Mouse (Mus musculus): Measurements from ENCODE around the gene Wdr41. TPM values are rescaled to one million over a fixed set of nuclear protein-coding genes. Genes with fewer than 3 reads are reported as not detected.

Gene Wdr41
- polyA plus RNA-seq (2012; rRNA removed) = 5.8 and 6.5 TPM in 2 replicates

GRCm38 (mm10) chr13:94976219-94977186 lies at the start of gene Wdr41:
TSS of gene Wdr41 (plus strand) at chr13:94976344.
- WGBS = under 1% methylated on average over 68 of the region's 68 CpGs
- peak within 1 kb of the TSS; percentile 91 for H3K4me3 ChIP-seq (ENCODE audit: extremely low read depth, insufficient read depth, insufficient read length)
- TF ChIP-seq POLR2A (IDR thresholded peaks at IDR 0.05; ENCODE audit: low read depth, low read length) = no peak
- TF ChIP-seq CTCF (IDR thresholded peaks at IDR 0.05; ENCODE audit: extremely low read depth, insufficient read depth, insufficient read length, insufficient replicate concordance) = peak; percentile 97
- peak within 1 kb of the TSS; percentile 99 for H3K27ac ChIP-seq (ENCODE audit: insufficient read depth, low read length)
- H3K36me3 ChIP-seq (ENCODE audit: control insufficient read depth, insufficient read depth, low read length) = peaks cover 5% of the 10 kb centered on the region; the same call in 1 of the 2 replicates
- H3K4me1 ChIP-seq (ENCODE audit: control insufficient read depth, insufficient read depth, insufficient read length) = no peaks in the 10 kb centered on the region
- H3K27me3 ChIP-seq (ENCODE audit: control insufficient read depth, insufficient read depth, low read length) = no peaks in the 10 kb centered on the region
- DNase-seq (ENCODE audit: low read depth in 1 of 2, low spot score in 2 of 2) = peak; percentile 85 to 87

GRCm38 (mm10) chr13:94928086-94928485 lies 48.1 kb upstream of the Wdr41 start:
- DNase-seq (ENCODE audit: low read depth in 1 of 2, low spot score in 2 of 2) = no peak
- TF ChIP-seq CTCF (IDR thresholded peaks at IDR 0.05; ENCODE audit: extremely low read depth, insufficient read depth, insufficient read length, insufficient replicate concordance) (no peak), POLR2A (IDR thresholded peaks at IDR 0.05; ENCODE audit: low read depth, low read length) (no peak)
- H3K27ac ChIP-seq (ENCODE audit: insufficient read depth, low read length) = no peak overlapping the region
- H3K36me3 ChIP-seq (ENCODE audit: control insufficient read depth, insufficient read depth, low read length) = no peaks in the 10 kb centered on the region
- no peaks in the 10 kb centered on the region for H3K27me3 ChIP-seq (ENCODE audit: control insufficient read depth, insufficient read depth, low read length)
- H3K4me1 ChIP-seq (ENCODE audit: control insufficient read depth, insufficient read depth, insufficient read length) = no peaks in the 10 kb centered on the region
- no peak overlapping the region for H3K4me3 ChIP-seq (ENCODE audit: extremely low read depth, insufficient read depth, insufficient read length)
- 53% methylated on average over 3 of the region's 3 CpGs for WGBS

DNA sequence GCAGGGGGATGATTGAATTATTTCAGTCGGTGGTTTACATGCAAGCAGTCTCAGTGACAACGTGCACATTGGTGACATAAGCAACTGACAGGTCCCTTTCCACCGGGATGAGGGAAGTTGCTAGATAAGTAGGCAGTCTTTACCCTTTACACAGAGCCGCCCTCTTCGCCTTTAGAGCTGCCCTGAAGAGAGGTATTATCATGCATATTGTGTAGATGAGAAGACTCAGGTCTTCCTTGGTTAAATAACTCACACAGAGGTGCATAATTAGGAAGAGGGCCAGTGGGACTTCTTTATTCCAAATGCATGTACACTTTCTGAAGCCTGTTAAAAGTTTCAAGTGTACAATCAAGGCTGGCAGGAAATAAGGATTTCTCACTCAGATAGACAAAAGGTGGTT lies 37.7 kb upstream of the Wdr41 start:
- Histone ChIP-seq H3K27me3 (ENCODE audit: control insufficient read depth, insufficient read depth, low read length) (no peaks in the 10 kb centered on the region), H3K4me3 (ENCODE audit: extremely low read depth, insufficient read depth, insufficient read length) (no peak overlapping the region), H3K4me1 (ENCODE audit: control insufficient read depth, insufficient read depth, insufficient read length) (no peaks in the 10 kb centered on the region), H3K36me3 (ENCODE audit: control insufficient read depth, insufficient read depth, low read length) (no peaks in the 10 kb centered on the region), H3K27ac (ENCODE audit: insufficient read depth, low read length) (no peak overlapping the region)
- 62% methylated on average over 5 of the region's 5 CpGs for WGBS
- TF ChIP-seq CTCF (IDR thresholded peaks at IDR 0.05; ENCODE audit: extremely low read depth, insufficient read depth, insufficient read length, insufficient replicate concordance) (no peak), POLR2A (IDR thresholded peaks at IDR 0.05; ENCODE audit: low read depth, low read length) (no peak)
- no peak for DNase-seq (ENCODE audit: low read depth in 1 of 2, low spot score in 2 of 2)

DNA sequence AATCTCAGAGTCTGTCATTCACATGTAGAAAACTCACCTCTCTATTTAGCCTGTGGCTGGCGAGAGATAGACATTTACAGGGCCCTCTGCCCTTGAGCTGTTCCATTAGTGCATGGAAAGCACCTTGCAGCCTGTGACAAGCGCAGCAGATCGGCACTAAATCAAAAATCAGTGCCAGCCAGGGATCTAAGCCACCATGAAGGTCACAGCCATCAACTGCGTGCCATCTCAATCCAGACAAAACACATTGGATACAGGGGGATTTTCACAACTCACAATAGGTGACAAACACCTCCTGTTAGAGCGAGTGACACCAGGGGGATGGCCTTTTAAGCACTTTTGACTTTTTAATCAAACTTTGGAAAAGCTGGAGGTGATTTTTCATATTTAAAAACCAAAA lies 36.0 kb upstream of the Wdr41 start:
- 86% methylated on average over 5 of the region's 5 CpGs for WGBS
- Histone ChIP-seq H3K27me3 (ENCODE audit: control insufficient read depth, insufficient read depth, low read length) (no peaks in the 10 kb centered on the region), H3K27ac (ENCODE audit: insufficient read depth, low read length) (no peak overlapping the region), H3K4me1 (ENCODE audit: control insufficient read depth, insufficient read depth, insufficient read length) (no peaks in the 10 kb centered on the region), H3K4me3 (ENCODE audit: extremely low read depth, insufficient read depth, insufficient read length) (no peak overlapping the region), H3K36me3 (ENCODE audit: control insufficient read depth, insufficient read depth, low read length) (no peaks in the 10 kb centered on the region)
- no peak for DNase-seq (ENCODE audit: low read depth in 1 of 2, low spot score in 2 of 2)
- TF ChIP-seq CTCF (IDR thresholded peaks at IDR 0.05; ENCODE audit: extremely low read depth, insufficient read depth, insufficient read length, insufficient replicate concordance) = no peak
- no peak for TF ChIP-seq POLR2A (IDR thresholded peaks at IDR 0.05; ENCODE audit: low read depth, low read length)

- H3K27ac ChIP-seq (ENCODE audit: insufficient read depth, low read length) = no peak overlapping the region
- TF ChIP-seq CTCF (IDR thresholded peaks at IDR 0.05; ENCODE audit: extremely low read depth, insufficient read depth, insufficient read length, insufficient replicate concordance) = no peak
- TF ChIP-seq POLR2A (IDR thresholded peaks at IDR 0.05; ENCODE audit: low read depth, low read length) = no peak
- no peaks in the 10 kb centered on the region for H3K36me3 ChIP-seq (ENCODE audit: control insufficient read depth, insufficient read depth, low read length)
- WGBS = 15% methylated on average over 4 of the region's 4 CpGs
- DNase-seq (ENCODE audit: low read depth in 1 of 2, low spot score in 2 of 2) = peak; percentile 1 to 25
- H3K4me1 ChIP-seq (ENCODE audit: control insufficient read depth, insufficient read depth, insufficient read length) = no peaks in the 10 kb centered on the region
- H3K4me3 ChIP-seq (ENCODE audit: extremely low read depth, insufficient read depth, insufficient read length) = no peak overlapping the region
- H3K27me3 ChIP-seq (ENCODE audit: control insufficient read depth, insufficient read depth, low read length) = no peaks in the 10 kb centered on the region
Observed at GRCm38 (mm10) chr13:94941230-94941629, 34.9 kb upstream of the Wdr41 start.

DNA sequence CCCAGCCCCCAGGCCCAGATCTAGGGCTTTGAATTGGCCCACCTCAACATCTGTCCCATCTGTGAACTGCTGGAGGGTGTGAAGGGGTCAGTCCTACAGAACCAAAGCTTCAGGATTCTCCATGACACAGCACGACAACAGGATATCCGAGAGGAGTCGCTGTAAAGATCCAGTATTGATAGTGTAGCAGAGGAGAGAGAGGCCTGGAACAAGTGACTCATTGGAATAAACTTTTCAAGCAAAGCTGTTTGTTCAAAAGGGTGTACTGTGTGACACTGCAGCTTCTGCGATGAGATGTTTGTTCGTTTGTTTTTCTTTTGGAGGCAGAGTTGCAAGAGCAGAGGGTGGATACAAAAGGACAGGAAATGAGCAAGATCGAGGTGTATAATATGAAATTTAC lies 20.2 kb upstream of the Wdr41 start:
- no peak for DNase-seq (ENCODE audit: low read depth in 1 of 2, low spot score in 2 of 2)
- Histone ChIP-seq H3K4me1 (ENCODE audit: control insufficient read depth, insufficient read depth, insufficient read length) (no peaks in the 10 kb centered on the region), H3K36me3 (ENCODE audit: control insufficient read depth, insufficient read depth, low read length) (no peaks in the 10 kb centered on the region), H3K27ac (ENCODE audit: insufficient read depth, low read length) (no peak overlapping the region), H3K27me3 (ENCODE audit: control insufficient read depth, insufficient read depth, low read length) (no peaks in the 10 kb centered on the region), H3K4me3 (ENCODE audit: extremely low read depth, insufficient read depth, insufficient read length) (no peak overlapping the region)
- TF ChIP-seq POLR2A (IDR thresholded peaks at IDR 0.05; ENCODE audit: low read depth, low read length) = no peak
- TF ChIP-seq CTCF (IDR thresholded peaks at IDR 0.05; ENCODE audit: extremely low read depth, insufficient read depth, insufficient read length, insufficient replicate concordance) = no peak
- 62% methylated on average over 6 of the region's 6 CpGs for WGBS

DNA sequence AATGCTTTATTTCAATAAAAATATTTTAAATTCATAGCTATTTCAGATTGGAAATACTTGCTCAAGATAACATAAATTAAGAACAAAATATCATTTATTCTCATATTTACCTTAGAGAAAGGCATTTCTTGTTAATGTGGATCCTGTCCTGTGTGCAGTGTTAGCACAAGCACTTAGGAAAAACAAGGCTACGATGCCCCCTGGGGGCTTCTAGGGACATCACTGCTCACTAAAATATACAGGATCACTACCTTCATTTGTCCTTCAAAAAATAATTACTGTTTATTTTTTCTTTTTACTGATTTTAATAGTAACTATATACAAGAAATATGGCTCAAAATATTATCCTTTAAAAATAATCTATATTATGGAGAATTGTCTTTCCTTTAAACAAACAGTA lies 18.2 kb upstream of the Wdr41 start:
- no peak overlapping the region for H3K27ac ChIP-seq (ENCODE audit: insufficient read depth, low read length)
- WGBS = 68% methylated on average over 1 of the region's 1 CpGs
- no peak for DNase-seq (ENCODE audit: low read depth in 1 of 2, low spot score in 2 of 2)
- H3K4me3 ChIP-seq (ENCODE audit: extremely low read depth, insufficient read depth, insufficient read length) = no peak overlapping the region
- H3K27me3 ChIP-seq (ENCODE audit: control insufficient read depth, insufficient read depth, low read length) = no peaks in the 10 kb centered on the region
- no peak for TF ChIP-seq POLR2A (IDR thresholded peaks at IDR 0.05; ENCODE audit: low read depth, low read length)
- TF ChIP-seq CTCF (IDR thresholded peaks at IDR 0.05; ENCODE audit: extremely low read depth, insufficient read depth, insufficient read length, insufficient replicate concordance) = no peak
- no peaks in the 10 kb centered on the region for H3K4me1 ChIP-seq (ENCODE audit: control insufficient read depth, insufficient read depth, insufficient read length)
- no peaks in the 10 kb centered on the region for H3K36me3 ChIP-seq (ENCODE audit: control insufficient read depth, insufficient read depth, low read length)
